Mouse (Mus musculus) B cell, adult 2 months (primary cell): Measurements from ENCODE around the gene Igf1.

Experiments used
- DNase-seq, 2 experiments: peaks; one replicate each; pipeline ENCODE4 v3.0.0; 2022

Gene Igf1

GRCm38 (mm10) chr10:87858013-87858806, at the start of gene Igf1:
Gene Igf1, plus strand, starts transcription at chr10:87858265.
- DNase-seq: no peak

DNA sequence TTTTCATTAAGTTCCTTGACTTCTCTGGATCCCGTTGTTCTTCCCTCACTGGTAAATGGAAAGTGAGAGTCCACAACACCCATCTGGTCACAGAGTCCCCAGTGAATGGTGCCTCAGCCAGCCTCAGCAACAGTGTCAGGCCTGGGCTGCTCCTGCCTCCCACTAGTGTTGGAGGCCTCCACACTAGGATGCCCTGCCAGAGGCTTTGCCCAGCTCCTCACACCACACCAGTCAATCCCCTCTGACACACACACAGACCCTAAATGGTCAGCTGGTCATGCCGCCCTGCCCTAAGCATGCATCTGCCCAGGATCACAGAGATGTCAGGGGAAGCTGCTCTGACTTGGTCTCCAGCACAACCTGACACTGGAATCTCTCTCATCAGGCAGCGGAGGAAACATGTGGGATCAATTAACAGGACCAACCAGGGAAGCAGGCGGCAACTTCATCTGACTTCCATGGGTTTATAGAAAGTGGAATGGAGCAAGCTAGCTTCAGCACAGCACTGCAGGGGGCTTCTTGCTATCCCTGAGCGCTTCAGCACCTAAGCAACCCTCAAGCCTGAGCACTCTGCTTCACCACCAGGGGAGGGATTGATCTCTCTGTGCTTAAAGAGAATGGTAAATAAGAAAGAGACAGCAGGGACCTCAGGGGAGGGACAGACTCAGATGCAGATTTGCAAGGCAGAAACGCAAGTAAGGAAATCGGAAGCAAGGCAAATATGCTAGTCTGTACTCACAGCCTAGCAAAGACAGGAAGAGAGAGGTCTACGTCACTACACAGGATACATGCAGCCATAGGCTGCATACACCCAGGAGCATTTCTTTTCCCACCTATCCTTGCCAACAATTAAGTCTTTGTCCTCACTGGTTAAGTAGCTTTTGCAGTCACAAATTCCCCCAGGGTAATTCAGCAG, 45.6 kb upstream of the Igf1 start:
- no peak for DNase-seq

DNA sequence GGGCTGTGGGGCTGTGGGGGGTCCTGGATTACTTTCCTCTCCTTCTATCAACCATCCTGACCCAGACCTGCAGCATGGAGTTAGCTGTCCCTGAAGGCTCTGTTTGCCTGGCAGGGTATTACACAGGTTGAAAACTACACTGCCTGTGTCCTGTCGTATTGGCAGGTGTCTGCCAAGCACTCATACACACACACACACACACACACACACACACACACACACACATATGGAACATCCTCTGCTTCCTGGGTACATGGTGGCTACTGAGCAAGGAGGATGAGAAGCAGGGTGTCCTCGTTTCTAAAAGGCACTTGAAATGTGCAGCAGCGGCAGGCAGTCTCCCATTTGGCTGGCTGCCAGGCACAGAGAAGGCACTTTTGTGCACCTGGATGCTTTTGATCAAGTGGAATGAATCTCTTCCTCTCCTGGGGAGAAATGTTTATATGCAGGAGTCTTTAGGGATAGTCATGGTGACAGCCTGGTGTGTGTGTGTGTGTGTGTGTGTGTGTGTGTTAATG, 44.9 kb upstream of the Igf1 start:
- DNase-seq: no peak

- DNase-seq: no peak
These were observed 41.2 kb upstream of the Igf1 start for GRCm38 (mm10) chr10:87816861-87817260.

- DNase-seq: no peak
These were observed 40.3 kb upstream of the Igf1 start for GRCm38 (mm10) chr10:87817786-87818185.

DNA sequence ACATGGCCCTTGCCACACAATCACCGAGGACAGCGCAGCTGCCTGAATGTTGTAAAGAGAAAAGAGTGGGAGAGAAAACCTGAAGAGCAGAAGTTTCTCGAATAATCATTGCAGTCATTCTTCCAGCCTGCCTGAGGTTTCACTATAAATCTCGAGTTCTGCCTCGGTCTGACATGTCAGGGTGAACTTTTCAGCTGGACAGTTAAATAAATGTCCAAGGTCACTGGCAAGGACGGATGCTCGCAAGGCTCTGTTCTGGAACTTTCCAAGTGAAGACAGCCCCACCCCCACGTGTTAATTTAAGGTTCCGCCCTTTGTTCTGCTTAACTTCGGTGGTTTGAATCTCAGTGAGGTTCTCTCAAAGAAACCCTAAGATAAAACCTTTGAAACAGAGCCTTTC, 36.2 kb upstream of the Igf1 start:
- no peak for DNase-seq

DNA sequence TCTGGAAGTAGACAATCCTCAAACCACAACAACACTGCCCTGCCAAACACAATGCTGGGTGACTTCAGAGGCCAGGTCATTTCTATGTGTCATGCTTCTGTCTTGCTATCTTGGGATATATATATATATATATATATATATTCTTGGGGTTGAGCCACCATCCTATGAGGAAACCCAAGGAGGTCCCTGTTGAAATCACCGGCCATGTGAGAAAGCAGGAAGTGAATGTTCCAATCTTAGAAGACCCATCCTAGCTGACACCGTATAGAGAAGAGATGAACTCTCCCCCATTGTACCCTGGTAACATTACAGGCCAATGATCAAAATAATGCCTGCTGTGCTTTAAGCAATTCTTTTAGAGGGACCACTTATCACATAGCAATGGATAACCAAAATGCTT, 28.1 kb upstream of the Igf1 start:
- DNase-seq: no peak

DNA sequence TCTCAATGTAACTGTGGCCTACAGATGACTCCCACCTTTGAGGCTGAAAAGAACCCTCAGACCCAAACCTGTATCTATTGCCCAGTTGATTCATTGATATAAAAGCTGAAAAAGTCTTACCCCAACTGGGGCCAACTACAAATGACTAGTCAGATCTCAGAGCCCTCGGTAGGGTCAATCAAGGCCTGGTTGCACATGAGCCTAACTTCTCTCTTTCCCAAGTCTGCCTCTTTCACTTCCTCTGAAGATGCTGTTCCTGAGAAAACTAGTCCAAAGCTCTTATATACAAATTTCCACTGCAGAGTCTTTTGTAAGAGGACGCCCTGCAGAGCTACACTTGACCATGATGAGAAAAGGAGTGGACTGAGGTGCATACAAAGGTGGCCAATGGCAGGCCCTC, 27.4 kb upstream of the Igf1 start:
- DNase-seq: no peak

- no peak for DNase-seq
These were observed 26.0 kb upstream of the Igf1 start for GRCm38 (mm10) chr10:87832101-87832500.

DNA sequence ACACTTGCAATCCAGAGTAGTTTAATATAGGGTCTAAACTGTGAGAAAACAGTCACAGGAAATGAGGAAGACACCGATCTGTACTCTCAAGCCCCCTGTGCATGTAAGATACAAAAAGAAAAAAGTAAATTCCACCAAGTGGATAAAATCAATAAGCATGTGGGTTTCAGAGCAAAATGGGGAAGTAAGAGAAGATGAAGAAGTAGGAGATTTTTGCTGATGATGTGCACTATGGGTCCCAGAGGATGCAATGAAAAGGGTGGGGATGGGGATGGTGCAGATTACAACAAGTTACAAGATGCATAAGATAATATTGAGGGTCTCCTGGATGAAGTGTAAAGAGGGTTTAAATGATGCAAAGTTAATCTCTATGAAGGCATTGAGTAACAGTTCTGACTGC, 18.6 kb upstream of the Igf1 start:
- DNase-seq: no peak

GRCm38 (mm10) chr10:87842501-87842900, 15.6 kb upstream of the Igf1 start:
- no peak for DNase-seq

DNA sequence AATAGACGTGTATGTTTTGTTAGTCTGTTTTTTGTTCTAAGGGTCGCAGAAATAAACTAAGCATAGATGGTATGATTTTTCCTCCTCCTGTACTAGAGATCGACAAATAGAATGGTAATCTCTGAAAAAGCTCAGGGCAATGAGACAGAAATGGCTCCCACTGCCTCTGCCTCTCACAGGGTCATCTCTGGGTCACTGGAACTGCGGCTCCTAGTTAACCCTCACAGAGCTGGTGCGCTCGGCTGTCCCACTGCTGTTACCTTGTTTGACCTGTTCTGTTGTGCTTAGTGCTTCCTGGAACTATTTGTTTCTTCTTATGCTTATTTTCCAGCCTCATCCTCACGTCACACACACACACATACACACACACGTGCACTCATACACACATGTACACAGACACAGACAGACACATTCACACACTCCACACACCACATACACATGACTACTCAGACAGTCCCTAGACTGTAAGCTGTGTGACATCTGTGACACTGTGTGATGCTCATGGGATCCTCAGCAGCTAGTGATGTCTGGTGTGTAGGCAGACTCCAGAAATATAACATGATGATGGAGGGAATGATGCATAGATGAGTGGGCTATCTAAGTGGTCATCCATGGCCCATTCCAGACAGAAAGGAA, 13.0 kb upstream of the Igf1 start:
- DNase-seq: no peak

- no peak for DNase-seq
These were observed 10.2 kb upstream of the Igf1 start for GRCm38 (mm10) chr10:87847882-87848281.

GRCm38 (mm10) chr10:87848419-87848818, 9.6 kb upstream of the Igf1 start:
- DNase-seq: no peak

GRCm38 (mm10) chr10:87851492-87851891, 6.6 kb upstream of the Igf1 start:
- DNase-seq: no peak

DNA sequence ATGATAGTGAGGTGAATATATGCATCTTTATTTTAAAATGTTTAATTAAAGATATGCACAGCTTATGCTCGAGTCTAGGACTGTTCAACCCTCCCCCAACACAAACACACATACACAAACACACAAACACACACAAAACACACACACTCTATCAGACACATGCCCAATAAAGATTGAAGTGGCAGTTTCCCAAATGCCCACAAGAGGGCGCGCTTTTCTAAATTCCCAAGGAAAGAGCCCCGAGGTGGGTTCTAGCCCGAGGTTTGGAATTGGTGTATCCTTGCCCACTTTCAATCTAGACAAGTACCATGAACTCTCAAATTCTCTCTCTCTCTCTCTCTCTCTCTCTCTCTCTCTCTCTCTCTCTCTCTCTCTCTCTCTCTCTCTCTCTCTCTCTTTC, 3.7 kb upstream of the Igf1 start:
- peak; percentile 49 to 51 for DNase-seq

DNA sequence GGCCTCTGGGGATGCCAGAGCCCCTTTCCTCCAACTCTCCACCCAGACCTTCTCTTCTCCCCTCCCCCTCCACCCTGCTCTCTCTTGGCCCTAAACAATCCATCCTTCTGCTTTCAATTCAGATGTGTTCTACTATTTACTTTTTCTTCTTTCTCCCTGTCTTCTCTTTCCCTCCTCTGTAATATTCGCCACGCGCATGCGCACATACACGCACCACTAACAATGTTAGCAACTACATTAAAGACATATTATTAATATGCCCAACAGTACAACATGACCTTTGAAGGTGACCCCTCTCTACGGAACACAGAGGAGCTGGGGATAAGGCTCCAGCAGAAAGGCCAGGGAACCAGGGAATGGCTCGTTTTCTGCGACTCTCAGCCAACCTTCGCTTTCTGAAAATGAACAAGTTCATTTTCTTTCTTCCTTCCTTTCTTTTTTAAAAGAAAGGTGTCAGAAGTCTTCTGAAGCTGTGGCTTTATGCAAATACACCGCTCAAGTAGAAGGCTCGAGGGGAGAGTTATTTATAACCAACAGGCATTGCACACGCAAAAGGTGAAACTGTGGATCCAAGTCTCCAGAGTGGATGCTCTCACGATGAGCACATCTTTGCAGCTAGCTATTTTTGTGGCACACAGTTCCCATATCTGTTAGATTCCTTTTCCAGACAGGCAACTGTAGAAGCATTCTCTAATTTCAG, 2.5 kb upstream of the Igf1 start:
- DNase-seq: no peak

- DNase-seq: no peak
These were observed 680 bp upstream of the Igf1 start for GRCm38 (mm10) chr10:87857215-87857955.

- DNase-seq: no peak
These were observed 874 bp downstream of the Igf1 start for GRCm38 (mm10) chr10:87858939-87859338.

DNA sequence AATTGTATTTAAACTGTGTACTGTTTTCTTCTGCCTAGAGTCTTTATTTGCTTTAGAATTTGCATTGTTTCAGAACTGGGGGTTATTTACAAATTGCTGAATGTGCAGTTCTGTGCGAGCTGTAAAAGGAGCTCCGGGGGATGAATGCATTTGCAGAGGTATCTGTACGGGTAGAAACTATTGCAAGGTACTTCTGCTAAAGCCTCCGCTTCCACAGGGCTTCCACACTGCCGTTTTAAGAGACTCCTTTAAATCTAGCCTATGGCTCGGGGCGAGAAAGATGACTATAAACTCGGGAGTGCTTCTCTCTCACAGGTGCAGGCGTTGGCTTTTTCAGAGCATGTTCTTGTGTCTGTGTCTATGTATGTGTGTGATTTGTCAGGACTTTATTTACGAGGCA, 1.4 kb downstream of the Igf1 start:
- DNase-seq: no peak

DNA sequence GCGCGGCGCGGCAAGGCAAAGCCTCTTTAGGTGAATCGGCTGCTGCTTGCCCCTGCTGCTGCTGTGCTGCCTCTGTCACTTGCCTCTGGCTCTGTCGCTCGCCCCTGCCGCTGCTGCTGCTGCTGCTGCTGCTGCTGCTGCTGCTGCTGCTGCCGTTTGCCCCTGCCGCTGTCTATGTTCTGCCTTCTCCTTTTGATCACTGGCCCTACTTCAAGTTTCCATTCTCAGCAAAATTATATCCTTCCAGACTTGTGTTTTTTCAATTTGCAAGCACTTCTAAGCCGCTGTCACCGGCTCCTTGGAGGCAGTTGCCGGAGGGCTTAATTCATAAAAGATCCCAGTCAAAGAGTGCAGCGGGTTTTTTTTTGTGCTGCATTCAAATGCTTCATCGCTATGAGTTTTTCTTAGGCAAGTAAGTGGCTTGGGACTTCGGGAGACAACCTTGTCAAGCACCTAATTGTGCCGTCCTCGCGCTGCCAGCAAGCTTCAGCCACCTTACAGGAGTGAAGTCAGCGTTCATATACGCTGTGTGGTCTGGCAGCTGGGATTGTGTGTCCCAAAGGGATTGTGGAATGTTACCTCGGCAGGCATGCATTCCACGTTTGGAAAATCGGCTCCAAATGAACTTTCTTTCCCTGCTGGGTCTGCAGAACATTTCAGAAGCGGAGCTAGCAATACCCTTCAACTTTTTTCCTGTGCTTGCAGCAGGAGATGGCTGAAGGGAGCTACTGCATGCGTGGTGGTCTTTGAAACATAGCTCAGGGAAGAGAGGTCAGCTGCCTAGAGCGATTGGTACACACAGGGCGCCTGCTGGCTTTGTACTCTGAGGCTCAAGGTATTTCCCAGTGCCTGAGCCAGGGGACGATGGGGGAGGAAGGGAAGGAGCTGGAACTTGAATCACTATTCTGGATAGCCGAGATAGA, 2.4 kb downstream of the Igf1 start:
- no peak for DNase-seq
